Mouse (Mus musculus) brain, embryonic 14.5 days (tissue): ENCODE measurements around the gene Ahnak2. TPM values are rescaled to one million over a fixed set of nuclear protein-coding genes. Genes with fewer than 3 reads are reported as not detected.

Experiments used
- DNase-seq: peaks from one replicate; pipeline ENCODE4 v3.0.0-alpha.2; 2011; ENCODE audit warnings: low read depth
- CTCF ChIP-seq: fragments of 200-500 bp; IDR thresholded peaks from 2 replicates; pipeline ENCODE4 v1.5.1; 2012; ENCODE audit warnings: inconsistent platforms, mild to moderate bottlenecking, moderate library complexity, borderline replicate concordance; ENCODE audit not compliant: insufficient read depth, insufficient read length; ENCODE audit errors: extremely low read depth
- POLR2A ChIP-seq: fragments of 200-500 bp; IDR thresholded peaks from 2 replicates; pipeline ENCODE4 v1.6.1; 2012; ENCODE audit warnings: mild to moderate bottlenecking, inconsistent platforms, borderline replicate concordance; ENCODE audit not compliant: poor library complexity, insufficient read depth, insufficient read length, severe bottlenecking; ENCODE audit errors: extremely low read depth
- polyA plus RNA-seq: library from polyadenylated mRNA; depleted of rRNA; stranded (reverse); fragments of >200 nt; gene quantifications from 2 replicates; pipeline ENCODE4 v1.2.3, GENCODE M21; 2012

Ahnak2 gene
- polyA plus RNA-seq, 1 experiment = 1.6 TPM

DNA sequence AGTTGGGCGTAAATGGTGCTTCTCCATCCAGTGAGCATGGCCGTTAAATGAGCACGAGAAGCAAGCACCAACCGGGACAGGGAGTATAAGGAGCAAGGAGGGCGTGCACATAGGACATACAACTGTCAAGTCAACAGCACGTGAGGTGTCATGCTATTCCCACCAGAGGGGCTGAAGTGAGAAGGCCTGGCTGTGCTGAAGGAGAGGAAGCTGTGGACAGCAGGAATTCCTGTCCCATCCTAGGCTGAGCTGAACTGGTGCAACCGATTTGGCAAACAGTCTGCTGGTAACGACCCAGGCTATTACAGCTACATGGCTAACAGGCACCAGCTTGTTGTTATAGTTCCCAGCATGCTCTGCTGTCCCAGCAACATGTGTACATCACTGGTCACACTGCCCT, 11.4 kb downstream of the Ahnak2 start:
- DNase-seq = no peak
- TF ChIP-seq CTCF (no peak), POLR2A (no peak)

DNA sequence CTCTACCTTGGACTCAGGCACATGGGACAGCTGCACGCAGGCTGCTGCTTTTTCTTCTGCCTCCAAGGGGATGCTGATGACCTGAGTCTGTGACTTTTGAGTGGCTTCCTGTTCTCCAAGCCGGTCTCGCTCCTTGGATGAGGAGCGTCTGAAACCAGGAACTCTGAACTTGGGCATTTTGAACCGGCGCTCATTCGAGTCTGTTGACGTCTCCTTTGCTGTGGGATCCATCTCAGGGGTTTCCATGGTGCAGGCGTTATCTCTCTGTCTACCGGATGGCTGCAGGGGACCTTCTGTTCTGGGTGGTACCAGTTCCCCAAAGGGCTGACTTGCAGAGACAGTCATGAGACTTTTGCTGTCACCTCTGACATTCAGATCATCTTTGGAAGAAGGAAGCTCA, 28.0 kb downstream of the Ahnak2 start:
- no peak for DNase-seq
- TF ChIP-seq POLR2A (no peak), CTCF (no peak)

- DNase-seq = no peak
- TF ChIP-seq CTCF = no peak
- TF ChIP-seq POLR2A = no peak
Measured at GRCm38 (mm10) chr12:112774026-112774425, 28.4 kb downstream of the Ahnak2 start.

DNA sequence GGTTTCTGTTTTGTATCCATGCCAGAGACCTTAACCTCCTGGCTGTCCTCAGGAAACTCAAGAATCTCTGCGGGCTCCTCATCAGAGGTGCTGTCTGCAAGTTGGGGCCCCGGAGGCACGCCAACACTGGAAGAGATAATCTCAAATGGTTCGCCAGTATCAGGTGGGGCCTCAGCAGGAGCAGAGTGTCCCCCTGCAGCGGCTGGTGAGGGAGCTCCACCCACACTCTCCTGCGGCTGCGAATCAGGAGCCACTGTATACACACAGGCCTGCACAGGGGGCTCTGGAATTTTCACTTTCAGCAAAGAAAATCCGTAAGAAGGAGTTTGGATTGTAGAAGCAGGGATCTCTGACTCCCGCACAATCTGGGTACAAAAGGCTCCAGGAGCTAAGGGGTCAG, 29.1 kb downstream of the Ahnak2 start:
- no peak for TF ChIP-seq CTCF
- DNase-seq = no peak

GRCm38 (mm10) chr12:112772306-112772705, 30.2 kb downstream of the Ahnak2 start:
- TF ChIP-seq CTCF (no peak), POLR2A (no peak)
- no peak for DNase-seq

DNA sequence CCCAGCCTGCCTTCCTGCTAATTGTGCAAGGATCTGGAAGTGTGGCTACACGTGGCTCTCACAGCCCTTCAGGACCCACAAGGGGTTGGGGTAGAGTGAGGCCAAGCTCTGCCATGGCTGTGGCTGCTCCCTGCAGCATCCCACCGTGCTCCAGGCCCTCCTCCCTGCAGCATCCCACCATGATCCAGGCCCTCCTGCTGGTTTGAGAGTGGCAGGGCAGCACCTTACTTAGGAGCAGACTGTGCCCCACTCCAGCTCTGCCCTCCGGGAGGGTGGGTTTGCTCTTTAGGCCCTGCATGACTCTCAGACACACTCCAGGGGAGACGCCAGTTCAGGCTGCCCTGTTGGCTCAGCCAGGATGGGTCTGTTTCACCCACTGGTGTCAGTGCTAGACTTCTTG, 32.1 kb downstream of the Ahnak2 start:
- no peak for DNase-seq
- TF ChIP-seq POLR2A = no peak

DNA sequence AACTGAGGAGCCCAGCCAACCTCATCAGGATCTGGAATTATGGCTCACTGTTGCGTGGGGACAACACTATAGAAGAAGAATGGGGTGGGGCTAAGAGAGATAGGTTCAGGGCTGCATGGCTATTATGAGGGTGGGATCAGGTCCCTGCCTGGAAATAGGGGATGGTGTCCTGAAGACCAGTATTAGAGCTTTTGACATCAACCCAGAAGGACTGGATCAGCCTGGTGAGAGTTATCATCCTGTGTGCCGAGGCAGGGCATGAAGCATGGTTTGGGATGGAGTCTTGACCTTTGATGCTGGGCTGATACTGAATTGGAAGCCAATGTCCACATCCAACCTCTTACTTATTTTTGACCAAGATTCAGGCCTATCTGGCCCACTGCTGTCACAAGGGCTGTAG, 32.7 kb downstream of the Ahnak2 start:
- DNase-seq = no peak
- no peak for TF ChIP-seq POLR2A
- TF ChIP-seq CTCF = no peak

- no peak for TF ChIP-seq CTCF
- no peak for TF ChIP-seq POLR2A
- DNase-seq = peak; percentile 43
Measured at GRCm38 (mm10) chr12:112769031-112769430, 33.4 kb downstream of the Ahnak2 start.

- no peak for DNase-seq
- no peak for TF ChIP-seq CTCF
- TF ChIP-seq POLR2A = no peak
Measured at GRCm38 (mm10) chr12:112768166-112768565, 34.3 kb downstream of the Ahnak2 start.

GRCm38 (mm10) chr12:112767036-112767890, 35.2 kb downstream of the Ahnak2 start:
- DNase-seq = no peak
- TF ChIP-seq CTCF (no peak), POLR2A (no peak)

GRCm38 (mm10) chr12:112766586-112766985, 35.9 kb downstream of the Ahnak2 start:
- TF ChIP-seq POLR2A (no peak), CTCF (no peak)
- no peak for DNase-seq

DNA sequence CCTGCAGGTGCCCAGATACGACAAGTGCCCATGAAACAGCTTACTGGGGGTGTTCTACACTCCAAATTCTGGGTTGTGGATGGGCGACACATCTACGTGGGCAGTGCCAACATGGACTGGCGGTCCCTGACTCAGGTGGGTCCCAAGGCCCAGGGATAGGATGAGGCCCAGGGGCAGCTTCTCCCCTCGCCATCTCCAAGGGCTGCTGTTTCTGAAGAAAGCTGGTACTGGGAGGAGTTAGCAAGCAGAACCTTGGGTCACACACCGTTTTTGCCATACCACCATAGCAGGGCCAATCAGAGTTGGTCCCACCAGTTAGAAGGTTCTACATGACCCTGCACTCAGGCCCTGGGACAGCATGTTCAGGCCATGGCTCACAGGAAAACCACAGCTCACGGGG, 37.5 kb downstream of the Ahnak2 start:
- no peak for DNase-seq
- no peak for TF ChIP-seq CTCF
- TF ChIP-seq POLR2A = no peak

DNA sequence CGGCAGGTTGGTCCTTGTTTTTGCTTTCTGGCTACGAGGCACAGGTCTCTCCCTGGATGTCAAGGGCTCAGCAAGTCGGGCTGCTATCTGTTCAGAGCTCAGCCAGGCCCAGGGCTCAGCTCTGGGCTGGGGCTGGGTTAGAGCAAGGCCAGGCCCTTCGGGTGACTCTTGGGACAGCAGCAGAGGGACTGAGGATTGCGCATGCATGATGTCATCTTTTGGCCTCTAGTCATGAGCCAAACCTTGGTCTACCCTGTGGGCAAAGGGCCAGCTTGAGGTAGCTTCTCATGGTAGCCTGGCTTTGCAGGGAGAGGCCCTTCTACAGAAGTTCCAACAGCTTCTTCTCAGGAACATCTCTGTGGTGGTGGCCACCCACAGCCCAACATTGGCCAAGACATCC, 38.3 kb downstream of the Ahnak2 start:
- no peak for TF ChIP-seq POLR2A
- TF ChIP-seq CTCF = no peak
- DNase-seq = no peak

DNA sequence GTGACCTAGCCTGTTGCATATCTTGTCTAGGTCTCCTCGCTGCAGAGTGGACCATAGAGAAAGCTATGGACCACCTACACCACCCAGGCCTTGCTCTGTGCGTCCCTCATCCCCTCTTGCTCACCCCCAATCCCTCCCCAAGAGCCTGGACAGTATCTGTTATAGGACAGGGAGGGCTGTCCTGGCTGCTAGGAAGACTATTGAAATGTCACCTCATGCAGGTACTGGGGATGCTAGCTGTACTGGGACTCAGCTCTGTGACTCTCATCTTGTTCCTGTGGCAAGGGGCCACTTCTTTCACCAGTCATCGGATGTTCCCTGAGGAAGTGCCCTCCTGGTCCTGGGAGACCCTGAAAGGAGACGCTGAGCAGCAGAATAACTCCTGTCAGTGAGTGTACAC, 39.3 kb downstream of the Ahnak2 start:
- DNase-seq = no peak
- TF ChIP-seq POLR2A = no peak
- TF ChIP-seq CTCF = no peak

DNA sequence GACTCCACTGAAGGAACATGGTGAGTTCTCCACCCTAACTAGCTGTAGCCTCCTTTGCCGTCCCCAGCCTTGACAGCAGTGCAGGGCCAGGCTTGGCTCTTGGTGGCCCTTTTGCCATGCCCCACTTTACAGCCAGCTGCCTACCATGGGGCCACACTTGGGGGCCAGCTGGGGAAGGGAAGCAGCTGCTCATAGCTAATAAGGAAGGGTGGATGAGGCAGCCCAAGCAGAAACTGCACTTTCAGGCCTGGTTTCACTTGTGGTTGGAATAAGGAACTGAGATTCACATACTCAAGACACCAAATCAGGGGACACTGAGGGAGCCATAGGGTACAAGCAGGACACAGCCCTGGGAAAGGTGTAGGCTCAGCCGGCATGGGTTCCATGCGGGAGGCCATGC, 40.4 kb downstream of the Ahnak2 start:
- no peak for DNase-seq
- TF ChIP-seq POLR2A (no peak), CTCF (no peak)

DNA sequence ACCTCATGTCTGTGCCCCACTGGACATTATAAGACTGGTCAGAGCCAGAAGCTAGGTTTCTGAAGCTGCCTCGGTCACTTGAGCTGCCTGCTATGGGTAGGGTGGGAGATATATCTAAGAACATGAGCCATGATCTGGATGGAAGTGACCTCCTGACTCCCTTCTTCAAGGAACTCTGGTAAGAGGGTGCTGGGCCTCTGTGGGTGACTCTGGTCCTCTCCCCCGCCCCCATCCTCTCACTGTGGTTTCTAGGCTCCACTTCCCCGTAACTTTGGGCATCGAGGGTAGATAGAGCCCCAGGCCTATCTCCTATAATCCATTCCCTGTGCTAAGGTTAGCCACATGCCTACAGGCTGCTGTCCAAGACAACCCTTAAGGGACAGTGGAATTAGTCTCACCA, 41.0 kb downstream of the Ahnak2 start:
- TF ChIP-seq CTCF = no peak
- TF ChIP-seq POLR2A = no peak
- DNase-seq = no peak
